Mouse (Mus musculus) heart, postnatal 10 days (tissue): ENCODE results near the gene Olfr545. TPM values are rescaled to one million over a fixed set of nuclear protein-coding genes. Genes with fewer than 3 reads are reported as not detected.

Experiments used
- DNase-seq, 2 experiments: peaks; one replicate each; pipeline ENCODE4 v3.0.0; 2021
- intact Hi-C: fragments of 180-260 bp; cut with DNase I; formaldehyde crosslinking; loops from one replicate; pipeline ENCODE4 v1.15.1; 2025
- total RNA-seq, 2 experiments: library from RNA; stranded (reverse); gene quantifications; 2 replicates each; pipeline ENCODE4 v1.2.3; 2021

The Olfr545 gene
- total RNA-seq, 2 experiments from 2014 or later, result not detected

- intact Hi-C loops, result no loop called here
- no peak for DNase-seq
Measured at GRCm38 (mm10) chr7:102480821-102481220, 18.6 kb downstream of the Olfr545 start.

GRCm38 (mm10) chr7:102479368-102480078, 19.9 kb downstream of the Olfr545 start:
- intact Hi-C loops, result no loop called here
- peak in 1 of 2 experiments; percentile 20 for DNase-seq

- intact Hi-C loops, result no loop called here
- DNase-seq, result no peak
Measured at GRCm38 (mm10) chr7:102478926-102479325, 20.4 kb downstream of the Olfr545 start.

DNA sequence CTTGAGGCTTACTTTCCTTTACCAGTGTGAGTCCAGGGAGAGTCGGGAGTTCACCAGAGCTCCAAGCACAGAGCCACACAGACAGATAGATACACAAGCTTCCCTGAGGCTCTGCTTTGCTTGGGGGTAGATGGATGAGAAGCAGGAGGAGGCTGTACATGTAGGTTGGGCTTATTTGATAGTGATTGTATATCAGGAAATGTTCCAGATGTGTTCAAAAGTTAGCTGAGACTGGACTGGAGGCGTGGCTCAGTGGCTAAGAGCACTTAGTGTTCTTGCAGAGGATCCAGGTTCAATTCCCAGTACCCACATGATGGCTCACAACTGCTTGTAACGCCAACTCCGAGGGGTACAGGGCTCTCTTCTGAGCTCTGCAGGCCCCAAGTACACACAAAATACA, 20.9 kb downstream of the Olfr545 start:
- DNase-seq, result no peak
- intact Hi-C loops, result no loop called here

DNA sequence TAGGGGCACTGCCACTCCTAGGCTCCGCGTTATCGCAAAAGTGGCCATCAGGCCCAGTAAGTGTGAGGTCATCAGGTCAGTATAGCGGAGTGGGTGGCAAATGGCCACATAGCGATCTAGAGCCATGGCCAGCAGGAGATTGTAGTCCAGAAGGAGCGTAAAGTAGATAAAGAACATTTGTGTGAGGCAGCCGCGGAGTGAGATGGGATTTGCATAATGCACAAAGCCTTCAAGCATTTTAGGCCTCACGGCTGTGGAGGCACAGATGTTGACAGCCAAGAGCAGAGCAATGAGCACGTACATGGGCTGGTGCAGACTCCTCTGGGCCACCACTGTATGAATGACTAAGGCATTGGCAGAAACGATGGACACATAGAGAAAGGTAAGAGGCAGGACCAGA, 22.0 kb downstream of the Olfr545 start:
- no peak for DNase-seq
- intact Hi-C loops, result no loop called here

DNA sequence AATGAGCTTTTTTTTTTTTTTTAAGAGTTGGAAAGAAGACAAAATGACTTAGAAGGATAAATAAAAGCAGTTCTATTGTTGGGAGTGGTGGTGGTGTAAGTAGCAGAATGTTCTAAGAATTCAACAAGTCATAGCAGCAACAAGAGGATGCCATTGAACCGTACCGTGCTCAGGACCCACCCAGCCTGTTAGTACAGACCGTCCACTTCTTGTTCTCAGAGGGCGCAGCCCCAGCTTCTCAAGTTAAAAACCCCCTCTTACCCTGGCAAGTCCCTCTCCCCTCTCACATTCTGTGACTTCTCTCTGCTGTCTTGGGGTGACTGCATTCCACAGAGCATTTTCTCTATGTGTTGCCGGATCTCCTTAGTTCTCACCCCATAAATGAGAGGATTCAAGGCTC, 22.8 kb downstream of the Olfr545 start:
- DNase-seq, result no peak
- intact Hi-C loops, result no loop called here

DNA sequence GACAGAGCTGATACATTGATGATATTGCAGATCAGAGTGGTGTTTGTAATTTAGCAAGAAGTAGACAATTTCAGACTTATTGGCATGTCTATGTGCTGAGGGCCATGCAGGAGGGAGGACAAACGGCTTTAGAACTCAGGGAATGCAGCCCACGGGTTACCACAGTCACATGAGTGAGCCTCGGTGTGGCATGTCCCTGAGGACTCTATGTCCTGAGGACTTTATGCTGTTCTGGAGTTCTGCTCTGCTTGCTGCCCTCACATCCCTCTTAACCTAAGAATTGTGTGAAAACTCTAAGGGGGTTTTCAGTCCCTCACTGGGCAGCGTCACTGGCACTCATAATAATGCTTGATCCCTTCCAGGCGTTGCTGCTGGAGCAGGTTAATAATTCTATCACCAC, 26.7 kb downstream of the Olfr545 start:
- intact Hi-C loops, result no loop called here
- DNase-seq, result no peak

DNA sequence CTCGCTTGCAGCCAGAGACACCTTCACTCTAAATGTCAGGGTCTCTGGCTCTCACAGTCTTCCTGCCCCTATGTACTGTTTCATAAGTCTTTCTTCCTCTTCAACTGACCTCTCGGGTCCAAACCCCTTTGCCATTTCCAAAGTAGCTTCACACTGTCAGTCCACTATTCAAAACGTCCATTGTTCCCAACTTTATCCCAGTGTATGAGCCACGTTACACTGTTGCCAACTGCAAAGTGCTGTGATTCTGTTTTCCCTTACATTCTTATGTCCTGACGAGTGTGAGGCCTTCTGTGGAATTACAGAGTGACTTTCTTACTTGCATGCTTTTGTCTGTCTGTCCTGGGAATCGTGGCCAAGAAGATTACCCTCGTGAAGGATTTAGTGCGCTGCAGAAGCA, 31.8 kb downstream of the Olfr545 start:
- no peak for DNase-seq
- intact Hi-C loops, result no loop called here

- DNase-seq, result no peak
- intact Hi-C loops, result no loop called here
Measured at GRCm38 (mm10) chr7:102458618-102459380, 40.6 kb downstream of the Olfr545 start.

- no peak for DNase-seq
Measured at GRCm38 (mm10) chr7:102446438-102446837, 52.9 kb downstream of the Olfr545 start.

GRCm38 (mm10) chr7:102444301-102444700, 55.1 kb downstream of the Olfr545 start:
- intact Hi-C loops, result no loop called here
- no peak for DNase-seq

More at GRCm38 (mm10) chr7:102446438-102446837, 52.9 kb downstream of the Olfr545 start:
- intact Hi-C loops, result no loop called here

DNA sequence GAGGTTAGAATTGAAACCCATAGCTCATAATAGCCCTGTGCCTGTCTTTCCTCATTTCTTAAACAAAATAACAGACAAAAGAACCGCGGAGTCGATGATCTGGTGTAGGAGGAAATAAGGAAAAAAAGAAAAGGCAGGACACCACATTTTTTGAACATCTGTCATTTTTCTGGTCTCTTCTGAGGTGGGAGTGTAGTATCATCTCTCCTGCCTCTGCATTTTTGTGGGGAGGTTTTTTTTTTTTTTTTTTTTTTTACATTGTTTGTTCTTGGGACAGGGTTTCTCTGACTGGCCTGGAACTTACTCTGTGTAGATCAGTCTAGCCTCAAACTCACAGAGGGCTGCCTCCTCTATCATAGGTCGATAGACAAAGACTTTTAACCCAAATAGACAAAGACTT, 56.9 kb downstream of the Olfr545 start:
- no peak for DNase-seq
- intact Hi-C loops, result no loop called here

DNA sequence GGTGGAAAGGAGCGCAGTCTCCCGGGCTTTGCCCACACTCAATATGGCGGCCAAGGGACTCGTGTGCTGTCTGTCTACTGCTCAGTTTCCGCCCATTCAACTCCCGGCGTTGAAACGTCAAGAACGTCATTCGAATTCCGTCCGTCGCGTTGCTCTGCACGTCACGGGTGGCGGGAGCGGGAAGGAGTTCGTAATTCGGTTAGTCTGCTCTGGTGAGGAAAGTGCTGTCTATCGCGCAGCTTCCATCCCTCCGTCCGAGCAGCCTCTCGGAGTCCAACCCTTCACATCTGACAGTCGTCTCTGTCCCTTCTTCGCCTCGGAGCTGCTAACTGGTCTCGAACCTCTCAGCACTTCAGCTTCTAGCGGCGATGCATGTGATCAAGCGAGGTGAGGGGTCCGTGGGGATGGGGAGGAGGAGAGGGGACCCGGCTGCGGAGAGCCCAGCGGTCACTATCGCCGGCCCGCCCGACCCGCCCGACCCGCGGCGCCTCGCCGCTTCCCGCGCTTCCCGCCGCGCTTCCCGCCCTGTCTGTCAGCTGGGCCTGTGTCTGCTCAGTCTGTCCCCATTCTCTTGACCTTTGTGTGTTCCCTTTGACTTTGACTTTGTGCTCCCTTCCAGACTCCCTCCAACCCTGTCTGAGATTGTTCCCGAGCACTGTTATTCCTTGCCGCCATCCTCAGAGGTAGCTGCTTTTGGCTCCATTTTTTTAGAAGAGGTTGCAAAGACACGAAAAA, 57.5 kb downstream of the Olfr545 start, which contains the start of gene Rrm1:
Gene Rrm1 (plus strand): TSS at position 39 of the 735 bp plus-strand sequence.
- intact Hi-C loops, result no loop called here
- peak; percentile 97 for DNase-seq

Other genes with a start within 250 kb of the Olfr545 start
- 10 to 100 TPM; 40.8 to 42.2 TPM for gene Rhog, start 243.5 kb downstream of the Olfr545 start, total RNA-seq
- gene Stim1, start 231.8 kb downstream of the Olfr545 start, total RNA-seq, result 10 to 100 TPM; 23.4 to 30.7 TPM
- gene Rrm1, start 57.9 kb downstream of the Olfr545 start, total RNA-seq, result 10 to 100 TPM; 36.2 to 41.2 TPM
- gene Olfr543, start 17.9 kb downstream of the Olfr545 start, total RNA-seq, result not detected
- gene Olfr544, start 11.3 kb downstream of the Olfr545 start, total RNA-seq, result not detected
- gene Olfr547, start 35.2 kb upstream of the Olfr545 start, total RNA-seq, result not detected
- not detected for gene Olfr548-ps1, start 41.3 kb upstream of the Olfr545 start, total RNA-seq
- not detected for gene Olfr549, start 50.3 kb upstream of the Olfr545 start, total RNA-seq
- gene Trim21, start 65.9 kb upstream of the Olfr545 start, total RNA-seq, result 1 to 10 TPM; 5.2 to 5.7 TPM
- gene Olfr550, start 71.9 kb upstream of the Olfr545 start, total RNA-seq, result under 1 TPM in 1 of 2 experiments, not detected in 1; 0.24 TPM
- not detected for gene Olfr551, start 92.3 kb upstream of the Olfr545 start, total RNA-seq
- gene Olfr552, start 98.2 kb upstream of the Olfr545 start, total RNA-seq, result under 1 TPM; 0.12 to 0.24 TPM
- not detected for gene Olfr553, start 118.6 kb upstream of the Olfr545 start, total RNA-seq
- not detected for gene Olfr554, start 138.9 kb upstream of the Olfr545 start, total RNA-seq
- gene Olfr555, start 159.2 kb upstream of the Olfr545 start, total RNA-seq, result not detected
- not detected for gene Olfr556, start 165.3 kb upstream of the Olfr545 start, total RNA-seq
- gene Trim68, start 187.8 kb upstream of the Olfr545 start, total RNA-seq, result 10 to 100 TPM in 1 of 2 experiments, 1 to 10 TPM in 1; 6.9 to 10.6 TPM
- not detected for gene Olfr557, start 196.3 kb upstream of the Olfr545 start, total RNA-seq
- 1 to 10 TPM; 6.2 TPM for gene Olfr558, start 202.6 kb upstream of the Olfr545 start, total RNA-seq
- not detected for gene Olfr33, start 219.5 kb upstream of the Olfr545 start, total RNA-seq
- not detected for gene Olfr559, start 227.9 kb upstream of the Olfr545 start, total RNA-seq